Mouse (Mus musculus): ENCODE measurements around the gene Socs5. TPM values are rescaled to one million over a fixed set of nuclear protein-coding genes. Genes with fewer than 3 reads are reported as not detected.
A peak's percentile ranks its signal among the peaks of the same experiment; 100 is the strongest.

Gene Socs5
- polyA plus RNA-seq, 1 experiment from 2014 or later = 11.6 TPM

GRCm38 (mm10) chr17:87146415-87147021 lies 39.0 kb downstream of the Socs5 start:
- H3K4me1 ChIP-seq (replicated peaks; ENCODE audit: control insufficient read depth, insufficient read depth, low read length) = peaks cover 7% of the 10 kb centered on the region; the same call in 1 of the 2 replicates
- no peaks in the 10 kb centered on the region for H3K36me3 ChIP-seq (ENCODE audit: control insufficient read depth, insufficient read depth, low read length)
- 74% methylated on average over 8 of the region's 8 CpGs for WGBS
- H3K27me3 ChIP-seq (ENCODE audit: control insufficient read depth, insufficient read depth, low read depth, low read length) = no peaks in the 10 kb centered on the region
- H3K4me2 ChIP-seq (ENCODE audit: low read depth, low read length) = no peak overlapping the region
- no peak overlapping the region for H3K4me3 ChIP-seq (ENCODE audit: low read length)
- H3K9me3 ChIP-seq (ENCODE audit: control insufficient read depth, low read length) = no peaks in the 10 kb centered on the region
- H3K27ac ChIP-seq (ENCODE audit: low read length) = no peak overlapping the region
- no peak for ATAC-seq (ENCODE audit: low read depth)
- no peak overlapping the region for H3K9ac ChIP-seq (ENCODE audit: low read length)

- H3K27ac ChIP-seq (ENCODE audit: low read length) = no peak overlapping the region
- H3K9ac ChIP-seq (ENCODE audit: low read length) = no peak overlapping the region
- no peaks in the 10 kb centered on the region for H3K4me1 ChIP-seq (replicated peaks; ENCODE audit: control insufficient read depth, insufficient read depth, low read length)
Observed at GRCm38 (mm10) chr17:87149762-87150161, 42.3 kb downstream of the Socs5 start.

GRCm38 (mm10) chr17:87152984-87153383 lies 45.5 kb downstream of the Socs5 start:
- WGBS = 19% methylated on average over 5 of the region's 5 CpGs
- Histone ChIP-seq H3K27ac (ENCODE audit: low read length) (no peak overlapping the region), H3K4me2 (ENCODE audit: low read depth, low read length) (no peak overlapping the region), H3K9ac (ENCODE audit: low read length) (no peak overlapping the region), H3K36me3 (ENCODE audit: control insufficient read depth, insufficient read depth, low read length) (no peaks in the 10 kb centered on the region), H3K9me3 (ENCODE audit: control insufficient read depth, low read length) (no peaks in the 10 kb centered on the region), H3K4me3 (ENCODE audit: low read length) (no peak overlapping the region), H3K4me1 (replicated peaks; ENCODE audit: control insufficient read depth, insufficient read depth, low read length) (0 out of 2 replicates have a peak, but pooled peaks cover 3% of the 10 kb centered on the region), H3K27me3 (ENCODE audit: control insufficient read depth, insufficient read depth, low read depth, low read length) (no peaks in the 10 kb centered on the region)
- peak; percentile 49 for ATAC-seq (ENCODE audit: low read depth)

More at GRCm38 (mm10) chr17:87149762-87150161, 42.3 kb downstream of the Socs5 start:
- Histone ChIP-seq H3K9me3 (ENCODE audit: control insufficient read depth, low read length) (no peaks in the 10 kb centered on the region), H3K4me3 (ENCODE audit: low read length) (no peak overlapping the region), H3K36me3 (ENCODE audit: control insufficient read depth, insufficient read depth, low read length) (no peaks in the 10 kb centered on the region), H3K4me2 (ENCODE audit: low read depth, low read length) (no peak overlapping the region), H3K27me3 (ENCODE audit: control insufficient read depth, insufficient read depth, low read depth, low read length) (no peaks in the 10 kb centered on the region)
- ATAC-seq (ENCODE audit: low read depth) = no peak
- 74% methylated on average over 12 of the region's 12 CpGs for WGBS

- no peak overlapping the region for H3K4me3 ChIP-seq (ENCODE audit: low read length)
- no peak overlapping the region for H3K4me2 ChIP-seq (ENCODE audit: low read depth, low read length)
- 58% methylated on average over 3 of the region's 3 CpGs for WGBS
- no peak for ATAC-seq (ENCODE audit: low read depth)
- H3K9me3 ChIP-seq (ENCODE audit: control insufficient read depth, low read length) = no peaks in the 10 kb centered on the region
- no peaks in the 10 kb centered on the region for H3K36me3 ChIP-seq (ENCODE audit: control insufficient read depth, insufficient read depth, low read length)
- H3K9ac ChIP-seq (ENCODE audit: low read length) = no peak overlapping the region
- no peaks in the 10 kb centered on the region for H3K27me3 ChIP-seq (ENCODE audit: control insufficient read depth, insufficient read depth, low read depth, low read length)
- no peak overlapping the region for H3K27ac ChIP-seq (ENCODE audit: low read length)
- H3K4me1 ChIP-seq (replicated peaks; ENCODE audit: control insufficient read depth, insufficient read depth, low read length) = 0 out of 2 replicates have a peak, but pooled peaks cover 3% of the 10 kb centered on the region
Observed at GRCm38 (mm10) chr17:87155664-87156063, 48.2 kb downstream of the Socs5 start.

GRCm38 (mm10) chr17:87157739-87158138 lies 50.3 kb downstream of the Socs5 start:
- no peaks in the 10 kb centered on the region for H3K9me3 ChIP-seq (ENCODE audit: control insufficient read depth, low read length)
- no peaks in the 10 kb centered on the region for H3K36me3 ChIP-seq (ENCODE audit: control insufficient read depth, insufficient read depth, low read length)
- H3K27me3 ChIP-seq (ENCODE audit: control insufficient read depth, insufficient read depth, low read depth, low read length) = no peaks in the 10 kb centered on the region
- no peak overlapping the region for H3K27ac ChIP-seq (ENCODE audit: low read length)
- WGBS = 64% methylated on average over 13 of the region's 13 CpGs
- peak; percentile 38; the same call in 1 of the 2 replicates for ATAC-seq (ENCODE audit: low read depth)
- H3K4me2 ChIP-seq (ENCODE audit: low read depth, low read length) = 0 out of 2 replicates have a peak overlapping the region, but pooled peaks have one; percentile 3
- H3K4me3 ChIP-seq (ENCODE audit: low read length) = no peak overlapping the region
- H3K9ac ChIP-seq (ENCODE audit: low read length) = no peak overlapping the region
- 0 out of 2 replicates have a peak, but pooled peaks cover 3% of the 10 kb centered on the region for H3K4me1 ChIP-seq (replicated peaks; ENCODE audit: control insufficient read depth, insufficient read depth, low read length)

GRCm38 (mm10) chr17:87158597-87158996 lies 51.1 kb downstream of the Socs5 start:
- 71% methylated on average over 14 of the region's 14 CpGs for WGBS
- Histone ChIP-seq H3K9ac (ENCODE audit: low read length) (no peak overlapping the region), H3K4me2 (ENCODE audit: low read depth, low read length) (no peak overlapping the region), H3K4me3 (ENCODE audit: low read length) (no peak overlapping the region), H3K9me3 (ENCODE audit: control insufficient read depth, low read length) (no peaks in the 10 kb centered on the region), H3K36me3 (ENCODE audit: control insufficient read depth, insufficient read depth, low read length) (no peaks in the 10 kb centered on the region), H3K27ac (ENCODE audit: low read length) (no peak overlapping the region), H3K4me1 (replicated peaks; ENCODE audit: control insufficient read depth, insufficient read depth, low read length) (0 out of 2 replicates have a peak, but pooled peaks cover 3% of the 10 kb centered on the region), H3K27me3 (ENCODE audit: control insufficient read depth, insufficient read depth, low read depth, low read length) (no peaks in the 10 kb centered on the region)
- no peak for ATAC-seq (ENCODE audit: low read depth)

GRCm38 (mm10) chr17:87160270-87160669 lies 52.8 kb downstream of the Socs5 start:
- no peak overlapping the region for H3K4me2 ChIP-seq (ENCODE audit: low read depth, low read length)
- ATAC-seq (ENCODE audit: low read depth) = no peak
- H3K27ac ChIP-seq (ENCODE audit: low read length) = no peak overlapping the region
- no peaks in the 10 kb centered on the region for H3K9me3 ChIP-seq (ENCODE audit: control insufficient read depth, low read length)
- no peaks in the 10 kb centered on the region for H3K36me3 ChIP-seq (ENCODE audit: control insufficient read depth, insufficient read depth, low read length)
- H3K9ac ChIP-seq (ENCODE audit: low read length) = no peak overlapping the region
- 70% methylated on average over 3 of the region's 3 CpGs for WGBS
- H3K27me3 ChIP-seq (ENCODE audit: control insufficient read depth, insufficient read depth, low read depth, low read length) = no peaks in the 10 kb centered on the region
- H3K4me1 ChIP-seq (replicated peaks; ENCODE audit: control insufficient read depth, insufficient read depth, low read length) = 0 out of 2 replicates have a peak, but pooled peaks cover 3% of the 10 kb centered on the region
- no peak overlapping the region for H3K4me3 ChIP-seq (ENCODE audit: low read length)

- no peak overlapping the region for H3K27ac ChIP-seq (ENCODE audit: low read length)
- no peak overlapping the region for H3K4me3 ChIP-seq (ENCODE audit: low read length)
- H3K4me1 ChIP-seq (replicated peaks; ENCODE audit: control insufficient read depth, insufficient read depth, low read length) = no peaks in the 10 kb centered on the region
- H3K9ac ChIP-seq (ENCODE audit: low read length) = no peak overlapping the region
- H3K36me3 ChIP-seq (ENCODE audit: control insufficient read depth, insufficient read depth, low read length) = no peaks in the 10 kb centered on the region
- H3K27me3 ChIP-seq (ENCODE audit: control insufficient read depth, insufficient read depth, low read depth, low read length) = no peaks in the 10 kb centered on the region
- 85% methylated on average over 7 of the region's 7 CpGs for WGBS
- H3K9me3 ChIP-seq (ENCODE audit: control insufficient read depth, low read length) = no peaks in the 10 kb centered on the region
- H3K4me2 ChIP-seq (ENCODE audit: low read depth, low read length) = no peak overlapping the region
- no peak for ATAC-seq (ENCODE audit: low read depth)
Observed at GRCm38 (mm10) chr17:87164312-87164922, 56.9 kb downstream of the Socs5 start.

- H3K4me1 ChIP-seq (replicated peaks; ENCODE audit: control insufficient read depth, insufficient read depth, low read length) = no peaks in the 10 kb centered on the region
- no peak overlapping the region for H3K27ac ChIP-seq (ENCODE audit: low read length)
- H3K9ac ChIP-seq (ENCODE audit: low read length) = no peak overlapping the region
- H3K27me3 ChIP-seq (ENCODE audit: control insufficient read depth, insufficient read depth, low read depth, low read length) = no peaks in the 10 kb centered on the region
- H3K36me3 ChIP-seq (ENCODE audit: control insufficient read depth, insufficient read depth, low read length) = no peaks in the 10 kb centered on the region
- no peak overlapping the region for H3K4me2 ChIP-seq (ENCODE audit: low read depth, low read length)
- 91% methylated on average over 5 of the region's 5 CpGs for WGBS
- H3K9me3 ChIP-seq (ENCODE audit: control insufficient read depth, low read length) = no peaks in the 10 kb centered on the region
- H3K4me3 ChIP-seq (ENCODE audit: low read length) = no peak overlapping the region
- ATAC-seq (ENCODE audit: low read depth) = no peak
Observed at GRCm38 (mm10) chr17:87167407-87167806, 59.9 kb downstream of the Socs5 start.
